Comparison of ENCODE assay signal across 9 mouse cellular contexts in genomic region chr11:36526381-36526780, GRCm38 (mm10).
DNase-seq lines count a peak whose midpoint lies in the region; TF ChIP-seq lines count a peak whose summit lies in the region.
"Had no signal": no experiment of that assay in that cellular context is flagged by ENCODE, and none has a peak within 500 bp of the region (broad histone marks: within the 10 kb centered on the region; RNA-seq: fewer than 3 reads in every experiment).

No protein-coding gene starts in this region.

- H3K4me1 ChIP-seq in thymus, adult 2 months (replicated peaks; ENCODE audit: control insufficient read depth, insufficient read depth, low read length): no peaks in the 10 kb centered on the region
- H3K4me1 ChIP-seq in limb, embryonic 10.5 days: 0 out of 2 replicates have a peak, but pooled peaks cover 3% of the 10 kb centered on the region
- H3K4me1 ChIP-seq in olfactory bulb, adult 2 months (ENCODE audit: control insufficient read depth, insufficient read depth, low read length): no peaks in the 10 kb centered on the region
- H3K4me1 ChIP-seq: stomach, embryonic 15.5 days had no signal

- TF ChIP-seq POLR2A in thymus, adult 2 months (IDR thresholded peaks at IDR 0.05; ENCODE audit: control insufficient read depth, extremely low read depth, insufficient read depth, low read length, poor library complexity): no peak
- no peak for TF ChIP-seq POLR2A in olfactory bulb, adult 2 months (IDR thresholded peaks at IDR 0.05; ENCODE audit: insufficient read depth, low read depth, low read length)

- H3K9me3 ChIP-seq in limb, embryonic 10.5 days (replicated peaks): no peaks in the 10 kb centered on the region
- H3K9me3 ChIP-seq: stomach, embryonic 15.5 days had no signal

- WGBS in thymus, adult 2 months: 14% methylated on average over 8 of the region's 8 CpGs
- WGBS in limb, embryonic 10.5 days: 15% methylated on average over 8 of the region's 8 CpGs
- 13% methylated on average over 8 of the region's 8 CpGs for WGBS in olfactory bulb, adult 2 months

- H3K27me3 ChIP-seq in thymus, adult 2 months (ENCODE audit: control insufficient read depth, insufficient read depth, low read length): no peaks in the 10 kb centered on the region; the same call in 1 of the 2 replicates
- H3K27me3 ChIP-seq in limb, embryonic 10.5 days (ENCODE audit: low read depth, poor library complexity, severe bottlenecking): no peaks in the 10 kb centered on the region
- H3K27me3 ChIP-seq: stomach, embryonic 15.5 days had no signal

- no peak overlapping the region for H3K27ac ChIP-seq in thymus, adult 2 months (ENCODE audit: control insufficient read depth, insufficient read depth, low read length)
- no peak overlapping the region for H3K27ac ChIP-seq in limb, embryonic 10.5 days
- no peak overlapping the region for H3K27ac ChIP-seq in olfactory bulb, adult 2 months (ENCODE audit: insufficient read depth, low read depth, low read length)
- H3K27ac ChIP-seq: stomach, embryonic 15.5 days had no signal

- no peaks in the 10 kb centered on the region for H3K36me3 ChIP-seq in thymus, adult 2 months (ENCODE audit: control insufficient read depth, insufficient read depth, low read length)
- no peaks in the 10 kb centered on the region for H3K36me3 ChIP-seq in limb, embryonic 10.5 days
- H3K36me3 ChIP-seq: stomach, embryonic 15.5 days had no signal

- no peak for TF ChIP-seq CTCF in thymus, adult 2 months (IDR thresholded peaks at IDR 0.05; ENCODE audit: borderline replicate concordance, control insufficient read depth, extremely low read depth, insufficient read depth, low read length, poor library complexity)
- peak; percentile 78 for TF ChIP-seq CTCF in olfactory bulb, adult 2 months (IDR thresholded peaks at IDR 0.05; ENCODE audit: insufficient read depth, low read depth, low read length)

- no peak overlapping the region for H3K4me3 ChIP-seq in thymus, adult 2 months (ENCODE audit: control insufficient read depth, insufficient read depth, low read length)
- H3K4me3 ChIP-seq in limb, embryonic 10.5 days: no peak overlapping the region
- no peak overlapping the region for H3K4me3 ChIP-seq in olfactory bulb, adult 2 months (ENCODE audit: insufficient read depth, low read depth, low read length)
- H3K4me3 ChIP-seq: stomach, embryonic 15.5 days had no signal

- DNase-seq in thymus, adult 2 months: peak; percentile 4
- DNase-seq in thymus, adult 18-20 months: no peak
- peak; percentile 71 for DNase-seq in cerebellum, adult 9-11 months
- DNase-seq in frontal cortex, postnatal 14 days (ENCODE audit: low spot score in 2 of 2): peak; percentile 56 to 82
- DNase-seq in kidney, adult 8-10 months: peak; percentile 41 to 83
- DNase-seq in limb, embryonic 10.5 days (ENCODE audit: low spot score): peak; percentile 91
- DNase-seq in urinary bladder, adult 18-20 months (ENCODE audit: low spot score in 2 of 2): peak; percentile 55 to 67

Comparison
In these comparisons a context has a peak if more than half of its experiments do, and no peak if none do; other contexts are left out.
1. DNase-seq: peak in thymus, adult 2 months (single experiment), cerebellum, adult 9-11 months (single experiment), frontal cortex, postnatal 14 days (2 of 2), kidney, adult 8-10 months (2 of 2), limb, embryonic 10.5 days (single experiment) and urinary bladder, adult 18-20 months (2 of 2); none in thymus, adult 18-20 months (0 of 2).